Mouse (Mus musculus) retina, postnatal 1 day (tissue): ENCODE measurements around the gene Pde1a.
"Not testable (repeated sequence)": the region's sequence is repeated elsewhere in the genome, so short reads cannot be mapped to it uniquely, and the experiment has no call there.

Experiments used
- DNase-seq: peaks from one replicate; pipeline ENCODE4 v3.0.0-alpha.2; 2012

Pde1a gene

GRCm38 (mm10) chr2:79945898-79946675 lies 183.2 kb downstream of the Pde1a start:
- no peak for DNase-seq

DNA sequence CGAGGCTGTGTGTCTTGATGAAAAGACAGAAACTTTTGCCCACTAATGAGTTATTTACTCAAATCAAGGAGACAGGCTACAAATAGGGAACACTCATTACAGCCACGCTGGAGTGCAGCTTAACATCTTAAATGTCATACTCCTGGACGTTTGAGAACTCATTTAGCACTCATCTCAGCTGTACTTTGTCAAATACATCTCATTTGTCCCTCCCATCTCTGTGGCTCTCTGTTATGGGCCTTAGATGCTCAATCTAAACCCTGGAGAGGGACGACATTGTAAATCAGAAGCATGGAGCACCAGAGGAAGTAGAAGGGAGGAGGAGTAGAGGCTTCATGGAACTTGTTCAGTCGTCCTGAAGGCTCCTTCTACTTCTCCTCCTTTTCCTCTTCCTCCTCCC lies 194.6 kb downstream of the Pde1a start:
- DNase-seq = no peak

DNA sequence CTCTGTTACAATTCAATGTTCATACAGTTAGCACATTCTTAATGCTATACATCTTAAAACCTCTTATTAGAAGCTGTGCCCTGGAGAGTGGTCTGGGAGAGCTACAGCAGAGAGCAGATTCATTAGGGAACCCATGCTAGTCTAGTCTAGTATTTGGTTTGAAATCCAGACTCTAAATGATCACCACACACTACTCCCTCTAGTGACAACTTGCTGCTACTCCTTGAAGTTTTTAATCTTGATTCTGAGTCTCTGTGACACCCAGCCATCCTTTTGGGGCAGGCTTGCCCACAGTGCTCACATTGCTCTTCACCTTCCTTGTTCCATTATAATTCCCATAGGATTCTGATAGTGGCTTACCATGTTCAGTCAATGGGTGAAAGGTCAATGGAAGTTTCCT lies 206.9 kb downstream of the Pde1a start:
- DNase-seq = no peak

DNA sequence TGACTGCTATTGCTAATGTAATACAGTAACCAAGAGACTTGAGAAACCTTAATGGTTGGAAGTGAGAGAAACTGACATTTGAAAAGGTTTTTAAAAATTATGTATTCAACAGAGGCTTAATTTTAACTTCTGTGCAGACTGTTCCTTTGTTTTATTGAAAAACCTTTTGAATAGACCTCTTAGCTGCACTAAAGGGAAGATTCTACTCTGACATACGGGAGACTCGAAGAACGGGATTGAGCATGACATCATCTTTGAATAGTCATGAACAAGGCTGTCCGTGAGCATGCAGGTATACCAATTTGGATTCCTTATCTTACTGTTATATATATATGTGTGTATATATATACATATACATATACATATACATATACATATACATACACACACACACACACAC lies 207.9 kb downstream of the Pde1a start:
- no peak for DNase-seq

- DNase-seq = no peak
Observed at GRCm38 (mm10) chr2:79920438-79920837, 208.8 kb downstream of the Pde1a start.

DNA sequence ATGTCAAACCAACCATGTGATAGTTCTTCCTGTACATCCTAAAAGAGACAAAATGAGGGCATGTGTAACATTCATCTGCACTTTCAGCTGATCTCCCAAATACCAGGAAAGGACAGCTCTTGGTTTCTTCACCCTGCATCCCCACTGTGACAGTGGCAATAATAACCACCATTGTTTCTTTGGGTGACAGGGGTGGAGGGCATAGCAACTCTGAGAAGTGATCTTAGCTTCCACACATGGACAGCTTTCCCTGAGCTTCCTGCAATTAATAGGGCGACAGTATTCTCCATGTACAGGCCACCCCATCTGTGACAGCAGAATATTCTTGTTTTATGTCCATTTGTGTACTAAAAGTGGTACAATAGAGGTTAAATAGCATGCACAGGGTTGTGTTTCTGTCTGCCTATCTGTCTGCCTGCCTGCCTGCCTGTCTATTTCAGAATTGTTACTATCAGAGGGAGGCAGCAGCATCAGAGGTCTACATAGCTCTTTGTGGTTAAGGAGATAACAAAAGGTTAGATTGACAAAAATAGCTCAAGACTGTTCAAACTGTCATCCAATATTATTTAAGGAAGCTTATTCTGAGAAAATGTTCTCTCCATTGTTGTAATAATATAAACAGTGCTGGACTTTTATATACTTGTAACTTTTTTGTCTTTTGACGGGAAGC lies 227.3 kb downstream of the Pde1a start:
- no peak for DNase-seq

DNA sequence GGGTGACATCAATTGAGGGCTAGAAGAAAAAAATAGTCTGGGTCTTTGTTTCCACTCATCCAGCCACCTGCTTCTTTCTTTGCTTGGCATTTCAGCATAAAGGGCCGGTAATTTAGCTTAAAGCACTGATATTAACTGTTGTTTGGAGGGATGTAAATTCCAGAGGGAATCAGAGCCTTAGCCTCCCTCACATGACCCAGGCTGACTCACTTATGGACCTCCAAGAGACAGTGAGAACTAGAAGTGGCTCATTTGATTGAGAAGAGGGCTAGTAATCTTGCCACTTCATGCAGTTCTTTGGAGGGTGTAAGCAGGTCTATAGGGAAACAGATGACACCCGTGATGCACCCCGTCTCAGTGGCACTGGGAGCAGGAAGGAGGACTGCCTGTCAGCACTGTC lies 230.7 kb downstream of the Pde1a start:
- DNase-seq = no peak

- DNase-seq = no peak
Observed at GRCm38 (mm10) chr2:79892829-79893228, 236.4 kb downstream of the Pde1a start.

DNA sequence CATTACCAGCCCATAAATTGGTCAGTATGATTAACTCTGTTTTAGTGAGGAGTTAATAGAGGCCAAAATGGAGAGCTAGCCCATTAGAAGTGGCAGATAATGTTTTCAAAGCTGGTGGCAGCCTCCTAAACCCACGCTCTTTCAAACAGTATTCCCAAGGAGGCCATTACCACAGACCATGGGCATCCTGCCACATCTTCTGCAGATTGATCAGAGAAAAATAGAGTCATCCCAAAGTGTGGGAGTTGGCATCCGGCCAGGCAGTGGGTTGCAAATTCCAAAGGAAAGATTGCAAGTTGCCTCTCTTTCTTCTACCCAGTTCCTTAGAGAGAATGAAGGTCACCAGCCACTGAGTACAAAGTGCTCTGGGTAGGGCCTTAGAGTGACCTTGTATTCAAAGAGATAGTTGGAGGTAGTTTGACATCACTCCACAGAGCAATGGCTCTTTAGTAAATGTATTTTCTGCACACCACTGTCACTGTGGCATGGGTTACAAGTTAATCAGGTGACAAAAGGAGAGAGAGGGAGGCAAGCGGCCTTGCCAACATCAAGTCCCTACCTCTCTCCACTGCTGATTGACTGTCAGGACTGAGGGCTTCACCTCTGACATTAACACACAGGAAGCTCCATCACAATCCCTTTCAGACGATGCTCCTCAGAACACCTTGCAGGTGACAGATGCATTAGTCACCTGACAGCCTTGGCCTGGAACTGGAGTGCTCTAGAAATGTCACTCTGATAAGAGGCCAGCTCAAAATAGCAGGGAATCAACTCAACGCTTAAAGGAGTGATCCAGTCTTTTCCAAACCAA lies 237.3 kb downstream of the Pde1a start:
- DNase-seq = no peak

DNA sequence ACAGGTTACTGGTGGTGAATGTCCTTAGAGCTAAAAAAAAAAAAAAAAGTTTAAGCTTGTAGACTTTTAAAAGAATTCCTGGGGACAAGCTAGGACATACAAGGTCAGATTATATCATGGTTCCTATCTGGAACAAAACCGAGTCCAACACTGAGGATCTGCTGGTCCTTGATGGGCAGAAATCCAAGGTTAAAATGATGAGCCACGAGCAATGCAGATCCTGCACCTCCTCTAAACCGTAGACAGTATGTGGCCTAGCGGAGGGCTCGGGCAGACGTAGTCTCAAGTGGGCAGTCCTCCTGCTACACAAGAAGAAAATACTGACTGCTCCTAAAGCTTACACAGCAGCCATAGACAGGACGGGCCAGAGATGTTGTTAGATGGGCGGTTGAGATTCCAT lies 238.5 kb downstream of the Pde1a start:
- DNase-seq = no peak

- no peak for DNase-seq
Observed at GRCm38 (mm10) chr2:79883631-79884350, 245.5 kb downstream of the Pde1a start.

- no peak for DNase-seq
Observed at GRCm38 (mm10) chr2:79883210-79883609, 246.0 kb downstream of the Pde1a start.

- DNase-seq = peak; percentile 82
Observed at GRCm38 (mm10) chr2:79865275-79865999, 263.8 kb downstream of the Pde1a start.

GRCm38 (mm10) chr2:79856874-79857273 lies 272.4 kb downstream of the Pde1a start:
- DNase-seq = no peak

GRCm38 (mm10) chr2:79847396-79847795 lies 281.9 kb downstream of the Pde1a start:
- DNase-seq = not testable (repeated sequence)

DNA sequence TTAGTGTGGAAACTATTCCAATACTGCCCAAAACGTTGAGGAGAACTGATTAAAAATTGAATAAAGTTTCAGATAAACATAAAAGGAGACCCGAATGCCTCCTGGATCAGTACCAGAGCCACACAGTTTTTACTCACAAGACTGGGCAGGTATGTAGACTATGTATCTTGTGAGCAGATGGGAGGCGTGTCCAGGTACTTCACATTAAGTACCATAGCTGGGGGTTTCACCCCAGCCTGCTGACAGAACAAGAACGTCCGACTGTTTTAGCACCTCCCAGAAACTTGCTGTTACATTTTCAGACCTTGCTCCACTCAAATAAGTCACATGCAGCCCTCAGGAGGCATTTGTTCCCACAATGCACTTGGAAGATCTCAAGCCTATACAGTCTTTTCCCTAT lies 289.7 kb downstream of the Pde1a start:
- DNase-seq = no peak

DNA sequence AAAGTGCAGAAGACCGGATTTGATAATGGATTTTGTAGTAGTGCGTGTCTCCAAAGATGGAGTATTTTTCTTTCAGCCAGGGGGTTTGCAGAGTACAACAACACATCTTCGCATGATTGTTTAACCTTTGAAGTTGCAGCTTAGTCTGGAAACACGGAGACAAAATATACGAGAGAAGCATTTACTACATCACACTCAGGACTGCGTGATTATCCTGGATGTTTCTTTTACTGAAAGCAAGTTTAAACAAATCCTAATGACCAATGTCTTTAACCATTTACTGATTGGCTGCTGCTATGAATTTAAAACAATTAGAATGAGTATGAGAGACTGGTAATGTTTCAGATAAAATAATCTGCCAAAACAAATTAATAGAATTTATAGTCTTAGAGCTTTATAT lies 290.2 kb downstream of the Pde1a start:
- no peak for DNase-seq

- DNase-seq = no peak
Observed at GRCm38 (mm10) chr2:79825853-79826252, 303.4 kb downstream of the Pde1a start.

GRCm38 (mm10) chr2:79819543-79819942 lies 309.7 kb downstream of the Pde1a start:
- DNase-seq = no peak

- DNase-seq = no peak
Observed at GRCm38 (mm10) chr2:79815708-79816484, 313.4 kb downstream of the Pde1a start.

- peak; percentile 39 for DNase-seq
Observed at GRCm38 (mm10) chr2:79798627-79799026, 330.6 kb downstream of the Pde1a start.
